Mouse (Mus musculus): Measurements from ENCODE around the gene Map3k5. TPM values are rescaled to one million over a fixed set of nuclear protein-coding genes. Genes with fewer than 3 reads are reported as not detected.

The Map3k5 gene
- total and polyA plus RNA-seq, 2 experiments from 2014 or later, result 0.91 to 5.5 TPM

DNA sequence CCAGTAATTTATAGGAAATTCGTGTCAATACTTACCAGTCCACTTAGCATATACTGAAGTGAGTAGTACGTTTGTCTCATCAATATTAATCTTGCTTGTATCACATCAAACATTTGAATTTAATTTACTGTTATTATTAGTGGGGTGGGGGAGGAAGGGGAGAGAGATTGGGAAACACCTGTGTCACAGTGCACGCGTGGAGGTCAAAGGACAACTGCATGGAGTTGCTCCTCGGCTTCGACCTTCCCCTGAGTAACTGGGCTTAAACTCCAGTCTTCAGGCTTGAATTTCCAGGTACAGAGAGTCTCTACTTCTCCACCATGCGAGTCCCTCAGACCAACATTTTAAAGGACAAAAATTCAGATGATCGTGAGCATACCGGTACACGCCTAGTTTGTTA is 13.2 kb downstream of the Map3k5 start:
- TF ChIP-seq CTCF (IDR thresholded peaks at IDR 0.05; ENCODE audit: low read depth), result no peak
- H3K27ac ChIP-seq, result no peak overlapping the region
- ATAC-seq (no peak), DNase-seq (ENCODE audit: low spot score) (no peak)
- H3K9me3 ChIP-seq (ENCODE audit: low read length), result no peaks in the 10 kb centered on the region
- no peaks in the 10 kb centered on the region for H3K36me3 ChIP-seq (ENCODE audit: insufficient read depth, low read length)
- no peak overlapping the region for H3K4me3 ChIP-seq (ENCODE audit: low read length)
- H3K4me2 ChIP-seq (ENCODE audit: low read depth, low read length), result no peak overlapping the region
- no peaks in the 10 kb centered on the region for H3K4me1 ChIP-seq (ENCODE audit: insufficient read depth, low read length)
- H3K9ac ChIP-seq (replicated peaks; ENCODE audit: low read length), result no peak overlapping the region
- H3K27me3 ChIP-seq (ENCODE audit: insufficient read depth, low read length), result no peaks in the 10 kb centered on the region
- WGBS, result 95% methylated on average over 10 of the region's 10 CpGs

DNA sequence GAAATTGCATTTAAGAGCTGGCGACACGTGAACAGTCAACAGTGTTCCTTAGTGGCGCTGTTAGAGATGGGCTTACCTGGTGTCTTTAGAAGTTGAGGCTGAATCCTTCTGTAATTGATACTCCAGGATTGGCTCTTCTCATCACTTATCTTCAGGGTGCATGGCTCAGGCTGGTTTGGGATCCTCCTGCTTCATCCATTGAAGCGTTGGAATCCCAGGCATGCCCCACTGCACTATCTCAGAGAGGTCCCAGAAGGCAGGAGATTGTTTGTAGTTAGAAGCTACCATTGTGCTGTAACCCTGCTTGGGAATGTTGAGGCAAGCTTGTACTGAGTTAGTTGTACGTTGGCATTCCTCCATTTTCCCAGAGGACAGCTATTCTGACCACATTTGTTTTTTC is 13.6 kb downstream of the Map3k5 start:
- Histone ChIP-seq H3K4me1 (ENCODE audit: insufficient read depth, low read length) (no peaks in the 10 kb centered on the region), H3K27me3 (ENCODE audit: insufficient read depth, low read length) (no peaks in the 10 kb centered on the region), H3K27ac (no peak overlapping the region), H3K9me3 (ENCODE audit: low read length) (no peaks in the 10 kb centered on the region), H3K4me2 (ENCODE audit: low read depth, low read length) (no peak overlapping the region), H3K36me3 (ENCODE audit: insufficient read depth, low read length) (no peaks in the 10 kb centered on the region), H3K4me3 (ENCODE audit: low read length) (no peak overlapping the region), H3K9ac (replicated peaks; ENCODE audit: low read length) (no peak overlapping the region)
- WGBS, result 94% methylated on average over 5 of the region's 5 CpGs
- no peak for TF ChIP-seq CTCF (IDR thresholded peaks at IDR 0.05; ENCODE audit: low read depth)
- DNase-seq (ENCODE audit: low spot score) (no peak), ATAC-seq (no peak)

DNA sequence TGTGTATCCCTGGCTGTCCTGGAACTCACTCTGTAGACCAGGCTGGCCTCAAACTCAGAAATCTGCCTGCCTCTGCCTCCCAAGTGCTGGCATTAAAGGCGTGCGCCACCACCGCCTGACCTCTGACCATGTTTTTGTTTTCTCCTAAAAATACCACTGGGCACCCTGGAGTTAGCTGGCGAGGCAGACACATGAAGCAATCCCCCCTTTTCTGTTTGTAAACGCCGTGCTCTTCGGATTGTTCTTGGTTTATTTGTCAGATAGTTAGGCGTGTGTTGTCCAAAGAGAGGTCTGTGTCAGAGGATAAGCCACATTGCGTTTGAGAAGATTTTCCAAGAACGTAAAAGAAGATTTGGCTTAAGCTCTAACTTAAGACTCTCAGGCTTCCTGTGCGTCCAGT is 14.1 kb downstream of the Map3k5 start:
- H3K36me3 ChIP-seq (ENCODE audit: insufficient read depth, low read length), result no peaks in the 10 kb centered on the region

DNA sequence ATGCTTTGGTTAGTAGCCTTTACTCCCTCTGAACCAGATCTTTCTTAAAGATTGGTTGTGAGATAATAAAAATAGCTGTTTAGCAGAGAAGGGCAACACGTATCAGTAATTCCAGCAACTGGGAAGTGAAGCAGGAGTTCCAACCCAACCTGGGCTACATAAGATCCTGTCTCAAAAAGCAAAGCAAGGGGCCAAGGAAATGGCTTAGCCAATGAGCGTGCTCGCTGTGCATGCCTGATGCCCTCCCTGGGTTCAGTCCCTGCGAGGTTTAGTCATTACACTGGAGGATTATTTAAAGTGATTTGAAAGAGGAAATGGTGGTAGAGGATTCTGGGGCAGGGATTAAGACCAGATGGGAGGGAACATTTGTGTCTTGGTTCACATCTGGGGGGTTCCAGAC is 14.8 kb downstream of the Map3k5 start:
- no peak overlapping the region for H3K4me3 ChIP-seq (ENCODE audit: low read length)
- H3K27me3 ChIP-seq (ENCODE audit: insufficient read depth, low read length), result no peaks in the 10 kb centered on the region
- DNase-seq (ENCODE audit: low spot score) (no peak), ATAC-seq (no peak)
- H3K36me3 ChIP-seq (ENCODE audit: insufficient read depth, low read length), result no peaks in the 10 kb centered on the region
- WGBS, result 83% methylated on average over 4 of the region's 4 CpGs
- TF ChIP-seq CTCF (IDR thresholded peaks at IDR 0.05; ENCODE audit: low read depth), result no peak
- no peak overlapping the region for H3K27ac ChIP-seq
- no peak overlapping the region for H3K4me2 ChIP-seq (ENCODE audit: low read depth, low read length)
- no peaks in the 10 kb centered on the region for H3K4me1 ChIP-seq (ENCODE audit: insufficient read depth, low read length)
- no peaks in the 10 kb centered on the region for H3K9me3 ChIP-seq (ENCODE audit: low read length)
- H3K9ac ChIP-seq (replicated peaks; ENCODE audit: low read length), result no peak overlapping the region

More for the DNA sequence above, 14.1 kb downstream of the Map3k5 start:
- H3K9me3 ChIP-seq (ENCODE audit: low read length), result no peaks in the 10 kb centered on the region
- ATAC-seq (no peak), DNase-seq (ENCODE audit: low spot score) (no peak)
- H3K27ac ChIP-seq, result no peak overlapping the region
- H3K4me1 ChIP-seq (ENCODE audit: insufficient read depth, low read length), result no peaks in the 10 kb centered on the region
- no peaks in the 10 kb centered on the region for H3K27me3 ChIP-seq (ENCODE audit: insufficient read depth, low read length)
- WGBS, result 92% methylated on average over 11 of the region's 11 CpGs
- H3K4me3 ChIP-seq (ENCODE audit: low read length), result no peak overlapping the region
- no peak for TF ChIP-seq CTCF (IDR thresholded peaks at IDR 0.05; ENCODE audit: low read depth)
- H3K4me2 ChIP-seq (ENCODE audit: low read depth, low read length), result no peak overlapping the region
- H3K9ac ChIP-seq (replicated peaks; ENCODE audit: low read length), result no peak overlapping the region

DNA sequence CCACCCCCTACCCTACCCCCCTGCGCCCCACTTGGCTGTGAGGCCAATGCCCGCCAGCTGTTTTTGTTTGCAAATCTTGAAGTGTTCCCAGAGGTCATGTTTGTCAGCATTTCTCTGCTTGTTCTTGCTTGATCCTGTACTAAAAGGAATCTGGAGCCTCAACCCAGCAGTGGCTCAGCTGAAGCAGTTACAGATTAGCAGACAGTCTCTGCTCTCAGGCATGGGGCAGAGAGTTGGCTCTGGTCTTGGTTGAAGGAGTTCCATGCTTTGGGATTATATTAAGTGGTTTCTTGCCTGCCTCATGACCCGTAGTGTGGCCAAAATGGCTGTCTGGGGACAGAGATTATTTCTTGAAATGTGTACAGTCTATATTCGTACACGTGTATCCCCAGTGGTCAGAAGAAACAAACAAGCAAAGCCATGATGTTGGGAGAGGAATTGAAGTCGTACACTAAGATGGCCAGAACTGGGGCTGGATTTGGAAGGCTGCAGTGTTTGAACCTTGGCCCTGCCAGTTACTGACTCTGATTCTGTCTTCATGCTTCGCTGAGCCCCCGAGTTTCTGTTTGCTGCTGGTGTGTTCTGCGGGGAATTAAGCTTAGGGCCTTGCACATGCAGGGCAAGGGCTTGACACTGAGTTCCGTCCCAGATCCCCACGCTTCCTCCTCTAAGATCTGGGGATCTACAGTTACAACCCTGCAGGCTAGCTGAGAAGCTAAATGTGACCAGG is 18.9 kb downstream of the Map3k5 start:
- TF ChIP-seq CTCF (IDR thresholded peaks at IDR 0.05; ENCODE audit: low read depth), result no peak
- 86% methylated on average over 11 of the region's 11 CpGs for WGBS
- no peaks in the 10 kb centered on the region for H3K9me3 ChIP-seq (ENCODE audit: low read length)

DNA sequence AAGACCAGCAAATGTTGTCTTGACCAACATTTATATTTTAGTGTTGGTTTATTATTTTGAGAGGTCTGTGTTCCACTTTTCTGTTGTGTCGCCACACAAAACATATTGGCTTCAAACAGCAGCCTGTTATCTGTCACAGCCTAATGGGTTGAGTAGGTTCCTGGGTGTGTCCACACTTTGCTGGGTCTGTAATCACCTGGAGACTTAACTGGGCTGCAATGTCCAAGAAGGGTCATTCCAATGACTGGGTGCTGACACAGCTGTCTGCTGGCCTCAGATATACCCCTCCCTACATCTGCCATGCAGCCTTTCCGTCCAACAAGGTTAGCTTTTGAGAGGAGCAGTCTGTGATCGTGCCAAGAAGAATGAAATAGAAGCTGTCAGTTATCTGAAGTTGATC is 20.3 kb downstream of the Map3k5 start:
- Histone ChIP-seq H3K36me3 (ENCODE audit: insufficient read depth, low read length) (no peaks in the 10 kb centered on the region), H3K27ac (no peak overlapping the region), H3K4me1 (ENCODE audit: insufficient read depth, low read length) (no peaks in the 10 kb centered on the region), H3K9me3 (ENCODE audit: low read length) (no peaks in the 10 kb centered on the region), H3K4me2 (ENCODE audit: low read depth, low read length) (no peak overlapping the region), H3K4me3 (ENCODE audit: low read length) (no peak overlapping the region), H3K27me3 (ENCODE audit: insufficient read depth, low read length) (no peaks in the 10 kb centered on the region), H3K9ac (replicated peaks; ENCODE audit: low read length) (no peak overlapping the region)
- ATAC-seq (no peak), DNase-seq (ENCODE audit: low spot score) (no peak)
- no peak for TF ChIP-seq CTCF (IDR thresholded peaks at IDR 0.05; ENCODE audit: low read depth)
- 89% methylated on average over 3 of the region's 3 CpGs for WGBS

More for the DNA sequence above, 18.9 kb downstream of the Map3k5 start:
- no peaks in the 10 kb centered on the region for H3K27me3 ChIP-seq (ENCODE audit: insufficient read depth, low read length)
- no peak overlapping the region for H3K4me3 ChIP-seq (ENCODE audit: low read length)
- ATAC-seq (no peak), DNase-seq (ENCODE audit: low spot score) (no peak)
- no peak overlapping the region for H3K4me2 ChIP-seq (ENCODE audit: low read depth, low read length)
- H3K27ac ChIP-seq, result no peak overlapping the region
- no peaks in the 10 kb centered on the region for H3K36me3 ChIP-seq (ENCODE audit: insufficient read depth, low read length)
- no peaks in the 10 kb centered on the region for H3K4me1 ChIP-seq (ENCODE audit: insufficient read depth, low read length)
- H3K9ac ChIP-seq (replicated peaks; ENCODE audit: low read length), result no peak overlapping the region

DNA sequence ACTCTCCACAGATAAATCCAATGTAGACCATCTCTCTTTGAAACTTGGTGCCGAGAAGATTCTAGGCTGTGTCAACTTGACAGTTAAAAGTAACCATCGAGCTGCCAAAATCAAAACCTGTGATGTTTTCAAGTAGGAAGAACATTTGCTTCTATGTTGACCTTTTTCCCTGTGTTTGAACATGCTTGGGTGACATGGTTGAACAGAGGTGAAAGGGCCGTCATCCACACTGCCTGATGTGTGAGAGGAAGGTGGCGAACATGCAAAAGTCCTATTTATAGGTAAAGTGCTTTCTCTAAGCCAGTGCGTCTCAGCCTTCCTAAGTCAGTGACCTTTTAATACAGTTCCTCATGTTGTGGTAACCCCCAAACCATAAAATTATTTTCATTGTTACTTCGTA is 21.5 kb downstream of the Map3k5 start:
- DNase-seq (ENCODE audit: low spot score) (no peak), ATAC-seq (no peak)
- Histone ChIP-seq H3K4me1 (ENCODE audit: insufficient read depth, low read length) (no peaks in the 10 kb centered on the region), H3K9ac (replicated peaks; ENCODE audit: low read length) (no peak overlapping the region), H3K4me3 (ENCODE audit: low read length) (no peak overlapping the region), H3K27ac (no peak overlapping the region), H3K9me3 (ENCODE audit: low read length) (no peaks in the 10 kb centered on the region), H3K4me2 (ENCODE audit: low read depth, low read length) (no peak overlapping the region), H3K36me3 (ENCODE audit: insufficient read depth, low read length) (no peaks in the 10 kb centered on the region), H3K27me3 (ENCODE audit: insufficient read depth, low read length) (no peaks in the 10 kb centered on the region)
- TF ChIP-seq CTCF (IDR thresholded peaks at IDR 0.05; ENCODE audit: low read depth), result no peak
- 88% methylated on average over 6 of the region's 6 CpGs for WGBS
